Mouse (Mus musculus): ENCODE results near the gene Slc8a3. TPM values are rescaled to one million over a fixed set of nuclear protein-coding genes. Genes with fewer than 3 reads are reported as not detected.
A peak's percentile ranks its signal among the peaks of the same experiment; 100 is the strongest.

Gene Slc8a3
- total RNA-seq, 2 experiments from 2014 or later, result 9.2 to 10.5 TPM

DNA sequence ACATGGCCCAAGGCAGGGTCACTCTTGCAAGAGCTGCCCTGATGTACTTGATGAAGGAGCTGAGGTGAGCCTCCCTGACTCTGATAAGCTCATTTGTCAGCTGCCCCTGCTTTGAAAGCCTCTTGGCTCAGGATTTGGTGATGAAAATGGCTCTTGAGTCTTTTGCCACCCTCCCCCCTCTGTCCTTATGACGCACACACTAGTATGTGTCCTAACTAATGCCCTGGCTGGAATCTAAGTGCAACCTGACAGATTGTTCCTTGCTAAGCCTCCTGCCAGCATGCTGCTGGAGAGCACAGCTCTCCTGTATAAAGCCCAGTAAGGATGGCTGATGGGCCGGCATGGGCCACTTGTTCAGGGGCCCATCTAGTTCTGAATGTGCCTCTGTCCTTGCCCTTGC lies 91.3 kb downstream of the Slc8a3 start:
- DNase-seq (ENCODE audit: extremely low spot score in 1 of 2, low spot score in 1 of 2), result no peak

DNA sequence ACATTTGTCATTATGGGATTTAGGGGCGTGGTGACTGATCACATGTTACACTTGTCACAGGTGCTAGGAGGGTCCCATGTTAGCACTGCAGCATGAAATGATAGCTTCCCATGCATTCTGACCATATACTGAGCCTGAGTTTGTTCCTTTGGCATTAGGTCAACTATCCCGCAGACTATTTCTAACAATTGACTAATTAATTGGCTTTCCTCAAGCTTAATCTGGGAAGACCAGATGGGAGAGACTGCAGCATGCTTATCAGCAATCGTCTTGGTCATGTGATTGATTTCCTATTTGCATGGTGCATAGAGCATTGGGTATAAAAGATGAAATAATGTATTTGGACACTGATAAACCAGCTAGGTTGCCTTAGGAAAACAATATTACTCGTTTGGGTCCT lies 91.9 kb downstream of the Slc8a3 start:
- no peak for DNase-seq (ENCODE audit: extremely low spot score in 1 of 2, low spot score in 1 of 2)

DNA sequence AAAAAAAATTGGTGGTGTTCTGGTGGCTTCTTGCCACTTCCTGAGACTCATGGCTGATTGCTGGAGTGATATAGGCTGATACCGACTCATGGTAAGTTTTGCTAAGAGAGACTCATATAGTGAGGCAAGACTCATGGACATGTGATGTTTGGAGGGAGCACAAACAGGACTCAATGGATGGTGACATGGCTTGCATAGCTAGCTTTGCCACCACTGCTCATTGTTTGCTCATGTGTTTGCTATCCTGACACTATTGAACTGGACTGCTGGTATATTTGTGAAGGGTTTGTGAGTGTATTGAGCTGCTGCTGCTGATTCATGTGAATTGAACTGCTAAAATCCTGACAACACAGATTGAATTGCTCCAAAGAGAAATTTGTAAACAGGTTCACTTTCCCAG lies 95.8 kb downstream of the Slc8a3 start:
- no peak for DNase-seq (ENCODE audit: extremely low spot score in 1 of 2, low spot score in 1 of 2)

DNA sequence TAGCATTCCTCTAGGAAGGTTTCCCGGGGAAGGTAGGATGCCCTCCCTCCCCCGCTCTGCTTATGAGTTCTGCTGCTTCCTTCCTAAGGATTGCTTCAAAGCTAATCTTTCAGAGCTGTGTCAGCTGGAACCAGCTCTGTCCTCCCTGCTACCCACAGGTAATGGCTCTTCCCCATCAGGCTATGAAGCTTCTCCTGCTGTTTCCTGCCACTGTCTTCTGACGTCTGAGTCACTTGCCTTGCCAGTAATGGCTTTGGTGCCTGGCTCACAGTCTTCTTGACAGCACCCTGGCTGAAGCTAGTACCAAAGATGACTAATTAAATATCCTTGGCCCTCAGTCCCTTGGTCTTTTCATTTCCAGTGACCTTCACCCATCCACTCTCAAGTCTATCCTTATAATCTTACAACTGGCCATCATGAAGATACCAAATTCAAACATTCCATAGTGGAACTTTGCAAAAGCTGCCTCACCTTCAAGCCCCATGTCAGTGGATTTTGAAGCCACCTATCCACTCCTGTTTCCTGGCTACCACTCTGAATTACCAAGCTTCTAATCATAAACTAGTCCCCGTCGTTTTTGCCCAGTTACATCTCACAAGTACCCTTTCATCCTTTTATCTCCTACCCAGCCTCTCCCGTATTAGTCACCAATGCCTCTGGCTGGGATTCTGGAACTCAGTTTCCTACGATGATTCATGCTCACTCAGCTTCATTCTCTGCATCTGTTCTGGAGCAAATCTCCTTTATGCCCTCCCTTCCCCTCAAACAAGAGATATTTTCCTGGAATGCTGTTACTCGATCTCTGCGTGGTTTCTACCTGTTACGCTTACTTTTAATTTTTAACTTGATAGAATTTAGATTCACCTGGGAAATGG lies 97.3 kb downstream of the Slc8a3 start:
- DNase-seq (ENCODE audit: extremely low spot score in 1 of 2, low spot score in 1 of 2), result no peak

- no peak for DNase-seq (ENCODE audit: extremely low spot score in 1 of 2, low spot score in 1 of 2)
Measured at GRCm38 (mm10) chr12:81233746-81234380, 99.1 kb downstream of the Slc8a3 start.

DNA sequence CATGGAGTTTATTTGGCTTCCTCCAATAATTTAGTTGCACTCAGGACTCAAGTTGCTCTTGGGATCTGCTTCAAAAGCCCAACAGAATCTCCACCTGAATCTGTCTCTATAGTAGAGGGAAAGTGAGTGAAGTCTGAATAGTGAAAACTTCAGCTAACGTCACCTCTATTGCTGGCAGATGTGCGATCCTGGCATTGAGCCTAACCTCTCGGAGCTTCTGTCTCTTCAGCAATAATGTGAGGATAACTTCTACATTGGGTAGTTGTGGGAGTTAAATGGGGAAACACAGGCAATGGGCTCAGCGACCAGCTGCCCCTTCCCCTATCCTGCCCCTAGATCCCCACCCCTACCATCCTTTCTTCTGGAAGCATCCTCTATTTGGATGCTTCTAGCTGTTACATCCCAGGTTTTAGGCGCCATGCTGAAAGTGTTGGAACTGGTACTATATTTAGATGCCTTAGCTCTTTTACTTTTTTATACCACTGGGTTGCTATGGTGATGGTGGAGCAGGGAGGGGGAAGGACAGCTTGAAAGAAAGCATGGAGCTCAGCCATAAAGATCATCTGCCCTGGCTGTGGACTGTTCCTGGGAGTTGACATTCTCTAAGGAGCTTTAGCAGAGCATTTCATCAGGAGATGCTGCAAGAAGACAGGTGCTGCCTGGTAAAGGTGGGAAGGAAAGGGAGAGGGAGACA lies 105.1 kb downstream of the Slc8a3 start:
- DNase-seq (ENCODE audit: extremely low spot score in 1 of 2, low spot score in 1 of 2), result peak; percentile 33 to 35

DNA sequence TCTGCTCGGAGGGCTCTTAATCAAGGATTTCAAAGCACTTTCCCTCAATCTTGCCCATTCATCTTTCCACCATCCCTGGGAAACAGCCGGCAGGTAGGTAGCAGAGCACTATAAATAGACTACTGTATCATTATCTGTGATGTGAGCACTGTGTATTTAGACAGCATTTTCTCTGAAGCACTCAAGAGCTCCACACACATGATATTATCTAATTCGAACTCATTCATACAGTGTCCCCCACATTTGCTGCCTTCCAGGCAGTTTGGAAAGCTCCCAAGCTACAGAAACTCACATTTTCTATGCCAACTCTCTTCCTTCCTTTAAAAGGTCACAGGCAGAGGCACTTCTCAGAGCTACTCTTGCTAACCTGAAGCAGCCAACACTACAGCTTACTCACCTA lies 106.4 kb downstream of the Slc8a3 start:
- no peak for DNase-seq (ENCODE audit: extremely low spot score in 1 of 2, low spot score in 1 of 2)

DNA sequence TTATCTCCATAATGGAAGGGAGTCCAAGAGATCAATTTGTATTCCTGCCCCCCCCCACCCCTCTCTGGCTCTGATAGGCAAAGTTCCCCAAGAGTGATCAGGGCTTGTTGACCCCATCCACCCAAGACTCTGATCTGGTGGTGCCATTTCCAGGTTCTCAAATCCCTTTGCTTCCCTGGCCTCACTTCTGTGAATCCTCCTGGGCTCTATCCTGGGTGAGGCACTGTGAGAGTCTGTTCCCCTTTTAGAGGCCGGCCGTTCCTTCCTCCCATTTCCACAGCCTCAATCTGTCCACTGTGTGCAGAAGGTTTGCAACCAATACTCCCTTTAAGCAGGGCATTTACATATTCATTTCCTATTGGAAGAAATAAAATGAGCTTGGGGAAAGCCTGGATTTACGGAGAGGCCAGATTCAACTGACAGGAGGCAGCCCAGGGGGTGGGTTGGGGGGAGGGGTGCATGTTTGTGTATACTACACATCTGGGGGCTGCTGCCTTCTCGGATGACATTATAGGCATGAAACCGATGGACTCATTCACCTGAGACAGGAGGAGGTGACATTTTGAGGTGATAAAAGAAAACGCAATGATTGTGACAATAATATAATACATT lies 106.9 kb downstream of the Slc8a3 start:
- no peak for DNase-seq (ENCODE audit: extremely low spot score in 1 of 2, low spot score in 1 of 2)

DNA sequence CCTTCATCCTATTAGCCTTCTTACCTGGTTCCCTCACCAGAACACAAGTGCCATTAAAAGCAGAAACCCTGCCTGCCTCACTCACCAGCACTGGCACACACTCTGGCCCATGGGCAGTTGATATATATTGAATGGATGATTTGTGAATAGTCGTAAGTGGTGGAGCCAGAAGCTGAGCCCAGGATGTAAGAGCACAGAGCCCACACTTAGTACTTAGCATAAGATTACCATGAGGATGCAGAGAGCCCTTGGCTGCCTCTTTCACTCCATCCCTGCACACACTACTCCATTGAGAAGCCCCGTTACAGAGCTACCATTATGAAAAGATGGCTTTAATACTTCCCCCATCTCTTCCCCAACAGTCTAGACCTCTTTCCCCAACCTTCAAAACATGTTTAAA lies 108.1 kb downstream of the Slc8a3 start:
- DNase-seq (ENCODE audit: extremely low spot score in 1 of 2, low spot score in 1 of 2), result no peak

GRCm38 (mm10) chr12:81223276-81223675 lies 109.7 kb downstream of the Slc8a3 start:
- no peak for DNase-seq (ENCODE audit: extremely low spot score in 1 of 2, low spot score in 1 of 2)

DNA sequence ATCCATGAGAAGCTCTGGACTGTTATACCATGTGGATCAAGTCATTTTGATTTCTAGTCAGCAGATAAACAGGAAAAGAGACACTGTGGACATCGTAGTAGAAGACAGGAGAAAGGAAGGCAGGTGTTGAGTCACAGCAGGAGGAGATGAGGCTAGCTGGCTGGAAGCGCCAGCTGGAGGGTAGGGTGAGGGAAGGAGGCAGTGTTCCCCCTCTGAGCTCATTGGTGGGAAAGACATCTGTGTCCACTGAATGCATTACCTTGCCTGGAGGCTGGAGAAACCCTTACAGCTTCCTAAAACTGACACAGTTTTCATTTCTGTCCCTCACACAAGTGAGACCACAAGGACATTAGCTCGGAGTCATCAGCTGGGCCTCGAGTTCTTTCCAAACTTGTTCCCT lies 113.6 kb downstream of the Slc8a3 start:
- no peak for DNase-seq (ENCODE audit: extremely low spot score in 1 of 2, low spot score in 1 of 2)

- no peak for DNase-seq (ENCODE audit: extremely low spot score in 1 of 2, low spot score in 1 of 2)
Measured at GRCm38 (mm10) chr12:81208559-81208958, 124.4 kb downstream of the Slc8a3 start.

- DNase-seq (ENCODE audit: extremely low spot score in 1 of 2, low spot score in 1 of 2), result no peak
Measured at GRCm38 (mm10) chr12:81205619-81206560, 127.1 kb downstream of the Slc8a3 start.

- DNase-seq (ENCODE audit: extremely low spot score in 1 of 2, low spot score in 1 of 2), result no peak
Measured at GRCm38 (mm10) chr12:81203226-81203625, 129.8 kb downstream of the Slc8a3 start.

DNA sequence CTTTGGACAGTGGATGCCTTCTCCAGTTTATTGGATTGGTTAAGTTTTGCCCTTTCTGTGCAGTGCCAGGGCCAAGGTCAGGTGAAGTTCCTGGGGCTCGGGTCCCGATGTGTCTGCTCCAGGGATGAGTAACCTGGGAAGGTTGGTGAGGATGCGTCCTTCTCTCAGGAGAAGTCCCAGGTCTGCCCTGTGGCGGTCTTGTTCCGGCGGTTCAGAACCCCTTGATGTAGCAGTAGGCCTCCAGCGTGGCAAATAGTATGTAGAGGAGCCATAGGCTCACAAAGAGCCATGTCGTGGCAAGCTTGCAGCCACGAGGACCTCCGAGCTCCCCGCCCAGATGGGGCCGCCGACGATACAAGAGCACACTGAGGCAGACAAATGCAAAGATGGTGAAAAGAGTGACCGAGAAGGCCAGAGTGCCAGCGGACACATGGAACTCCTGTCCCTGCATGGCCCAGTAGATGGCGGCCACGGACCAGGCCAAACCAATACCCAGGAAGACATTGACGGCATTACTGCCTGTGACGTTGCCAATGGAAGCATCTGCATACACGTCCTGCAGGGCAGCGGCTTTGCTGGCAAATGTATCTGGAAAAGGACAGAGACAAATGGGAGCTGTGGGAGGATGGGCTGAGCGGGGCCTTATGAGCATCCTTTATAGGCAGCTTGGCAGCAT lies 133.6 kb downstream of the Slc8a3 start:
- peak; percentile 58 to 75 for DNase-seq (ENCODE audit: extremely low spot score in 1 of 2, low spot score in 1 of 2)

- no peak for DNase-seq (ENCODE audit: extremely low spot score in 1 of 2, low spot score in 1 of 2)
Measured at GRCm38 (mm10) chr12:81197468-81198075, 135.4 kb downstream of the Slc8a3 start.

DNA sequence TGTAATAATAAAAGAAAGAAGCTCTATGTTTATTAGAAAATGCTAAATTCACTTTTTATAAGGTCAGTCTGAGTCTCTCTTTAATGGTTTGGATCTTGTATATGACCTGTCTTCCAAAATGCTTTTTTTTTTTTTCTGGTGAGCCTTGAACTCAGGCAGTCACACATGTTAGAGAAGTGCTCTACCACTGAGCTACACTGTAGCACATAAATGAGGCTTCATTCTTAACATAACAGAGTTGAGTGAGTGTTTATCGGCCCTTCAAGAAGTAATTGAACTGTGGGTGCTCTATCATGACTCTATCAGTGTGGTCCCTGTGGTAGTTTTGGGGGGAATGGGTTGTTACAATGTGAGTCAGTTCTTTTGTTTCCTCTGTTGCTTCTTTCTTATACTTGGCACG lies 139.0 kb downstream of the Slc8a3 start:
- DNase-seq (ENCODE audit: extremely low spot score in 1 of 2, low spot score in 1 of 2), result no peak

GRCm38 (mm10) chr12:81189636-81190035 lies 143.3 kb downstream of the Slc8a3 start:
- DNase-seq (ENCODE audit: extremely low spot score in 1 of 2, low spot score in 1 of 2), result no peak

DNA sequence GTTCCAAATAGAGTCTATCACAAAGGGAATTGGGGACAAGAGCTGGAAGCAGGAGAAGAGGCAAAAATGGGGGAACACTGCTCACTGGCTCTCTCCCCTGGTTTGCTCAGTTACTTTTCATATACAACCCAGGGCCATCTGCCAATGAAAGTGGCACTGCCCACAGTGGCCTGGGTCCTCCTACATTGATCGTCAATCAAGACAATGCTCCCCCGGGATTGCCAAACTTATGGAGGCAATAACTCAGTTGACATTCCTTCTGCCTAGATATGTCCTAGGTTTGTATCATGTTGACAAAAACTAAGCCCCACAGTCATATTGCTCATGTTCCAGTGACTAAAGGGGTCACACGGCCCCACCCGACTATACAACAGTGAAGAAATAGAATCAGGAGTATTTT lies 144.0 kb downstream of the Slc8a3 start:
- no peak for DNase-seq (ENCODE audit: extremely low spot score in 1 of 2, low spot score in 1 of 2)
